Mouse (Mus musculus): ENCODE results near the gene Bex3. TPM values are rescaled to one million over a fixed set of nuclear protein-coding genes. Genes with fewer than 3 reads are reported as not detected.
"Not testable (repeated sequence)": the region's sequence is repeated elsewhere in the genome, so short reads cannot be mapped to it uniquely, and the experiment has no call there.

Gene Bex3
- polyA plus RNA-seq (2015; fragmentation: Nextera tagmentation; extraction: Ambion mirVana), result 441 and 452 TPM in 2 replicates

GRCm38 (mm10) chrX:136269743-136270392 lies at the start of gene Bex3:
Bex3 (plus strand) TSS chrX:136270253.
- ATAC-seq (ENCODE audit: low FRiP score, low TSS enrichment), result peak; percentile 96
- WGBS, result 56% methylated on average over 6 of the region's 30 CpGs
- peak within 1 kb of the TSS; percentile 46 for H3K4me2 ChIP-seq (replicated peaks; ENCODE audit: low read depth, low read length)
- H3K27ac ChIP-seq (ENCODE audit: low read length); H3K9me3 ChIP-seq (ENCODE audit: low read length); H3K27me3 ChIP-seq (ENCODE audit: insufficient read depth, low read length); H3K36me3 ChIP-seq (ENCODE audit: insufficient read depth, low read length); H3K4me1 ChIP-seq (ENCODE audit: insufficient read depth, low read length): not testable (repeated sequence)
- peak within 1 kb of the TSS; percentile 49 for H3K4me3 ChIP-seq (ENCODE audit: low read length)
- H3K9ac ChIP-seq (replicated peaks; ENCODE audit: low read length), result peak within 1 kb of the TSS; percentile 53

DNA sequence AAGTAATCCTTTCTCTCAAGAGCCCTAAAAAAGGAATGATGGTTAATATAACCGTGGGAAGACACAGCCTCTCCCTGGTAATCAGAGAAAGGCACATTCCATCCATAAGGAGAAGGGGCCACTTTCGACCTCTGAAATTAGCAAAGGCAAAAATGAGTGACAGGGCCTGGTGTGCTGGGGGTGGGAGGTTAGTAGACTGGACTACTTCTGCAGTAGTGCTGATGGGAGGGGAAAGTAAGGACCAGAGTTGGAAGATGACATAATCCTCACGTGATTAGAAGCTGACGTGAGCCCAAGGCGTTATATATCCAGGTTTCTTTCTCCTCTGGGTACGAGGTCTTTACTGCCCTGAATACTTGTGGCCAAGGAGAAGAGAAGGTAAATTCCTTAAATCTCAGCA lies 46.3 kb upstream of the Bex3 start:
- H3K4me1 ChIP-seq (ENCODE audit: insufficient read depth, low read length), result no peaks in the 10 kb centered on the region
- WGBS, result 67% methylated on average over 6 of the region's 6 CpGs
- peaks cover 7% of the 10 kb centered on the region; the same call in 1 of the 2 replicates for H3K27me3 ChIP-seq (ENCODE audit: insufficient read depth, low read length)
- H3K27ac ChIP-seq (ENCODE audit: low read length), result no peak overlapping the region
- no peaks in the 10 kb centered on the region for H3K36me3 ChIP-seq (ENCODE audit: insufficient read depth, low read length)
- no peaks in the 10 kb centered on the region for H3K9me3 ChIP-seq (ENCODE audit: low read length)
- ATAC-seq (ENCODE audit: low FRiP score, low TSS enrichment), result no peak
- H3K9ac ChIP-seq (replicated peaks; ENCODE audit: low read length), result no peak overlapping the region
- H3K4me3 ChIP-seq (ENCODE audit: low read length), result no peak overlapping the region
- H3K4me2 ChIP-seq (replicated peaks; ENCODE audit: low read depth, low read length), result no peak overlapping the region

GRCm38 (mm10) chrX:136227768-136228167 lies 42.3 kb upstream of the Bex3 start:
- H3K4me3 ChIP-seq (ENCODE audit: low read length), result no peak overlapping the region
- H3K27me3 ChIP-seq (ENCODE audit: insufficient read depth, low read length), result peaks cover 10% of the 10 kb centered on the region
- H3K9ac ChIP-seq (replicated peaks; ENCODE audit: low read length), result no peak overlapping the region
- H3K36me3 ChIP-seq (ENCODE audit: insufficient read depth, low read length), result no peaks in the 10 kb centered on the region
- 57% methylated on average over 5 of the region's 5 CpGs for WGBS
- no peaks in the 10 kb centered on the region for H3K4me1 ChIP-seq (ENCODE audit: insufficient read depth, low read length)
- no peaks in the 10 kb centered on the region for H3K9me3 ChIP-seq (ENCODE audit: low read length)
- no peak overlapping the region for H3K27ac ChIP-seq (ENCODE audit: low read length)
- H3K4me2 ChIP-seq (replicated peaks; ENCODE audit: low read depth, low read length), result no peak overlapping the region
- 0 out of 2 replicates have a peak, but pooled peaks have one; percentile 39 for ATAC-seq (ENCODE audit: low FRiP score, low TSS enrichment)

- Histone ChIP-seq H3K4me1 (ENCODE audit: insufficient read depth, low read length) (no peaks in the 10 kb centered on the region), H3K4me2 (replicated peaks; ENCODE audit: low read depth, low read length) (no peak overlapping the region), H3K27me3 (ENCODE audit: insufficient read depth, low read length) (peaks cover 2% of the 10 kb centered on the region; the same call in 1 of the 2 replicates), H3K36me3 (ENCODE audit: insufficient read depth, low read length) (no peaks in the 10 kb centered on the region), H3K9ac (replicated peaks; ENCODE audit: low read length) (no peak overlapping the region), H3K27ac (ENCODE audit: low read length) (no peak overlapping the region), H3K9me3 (ENCODE audit: low read length) (no peaks in the 10 kb centered on the region), H3K4me3 (ENCODE audit: low read length) (no peak overlapping the region)
- ATAC-seq (ENCODE audit: low FRiP score, low TSS enrichment), result no peak
- 56% methylated on average over 3 of the region's 3 CpGs for WGBS
Observed at GRCm38 (mm10) chrX:136238118-136238517, 31.9 kb upstream of the Bex3 start.

DNA sequence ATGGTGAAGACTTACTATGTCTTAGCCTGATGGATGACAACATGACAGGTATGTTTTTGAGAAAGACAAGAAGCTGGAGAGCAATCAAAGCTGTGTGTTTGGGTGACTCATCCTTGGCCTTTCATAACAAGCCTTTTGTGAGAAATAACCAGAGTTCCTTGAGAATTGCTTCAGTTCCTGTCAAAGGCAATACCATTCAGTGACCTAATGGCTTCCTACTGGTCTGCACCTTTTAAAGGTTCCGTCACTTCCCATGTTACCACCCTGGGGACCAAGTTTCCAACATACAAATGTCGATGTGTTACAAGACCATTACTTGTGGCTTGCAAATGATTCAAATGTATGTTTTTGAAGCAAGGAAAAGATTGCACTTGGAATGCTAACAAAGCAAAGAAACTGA lies 26.9 kb upstream of the Bex3 start:
- H3K4me3 ChIP-seq (ENCODE audit: low read length), result no peak overlapping the region
- no peak overlapping the region for H3K27ac ChIP-seq (ENCODE audit: low read length)
- H3K9ac ChIP-seq (replicated peaks; ENCODE audit: low read length), result no peak overlapping the region
- no peak for ATAC-seq (ENCODE audit: low FRiP score, low TSS enrichment)
- H3K4me1 ChIP-seq (ENCODE audit: insufficient read depth, low read length), result no peaks in the 10 kb centered on the region
- 84% methylated on average over 2 of the region's 2 CpGs for WGBS
- H3K4me2 ChIP-seq (replicated peaks; ENCODE audit: low read depth, low read length), result no peak overlapping the region
- peaks cover 7% of the 10 kb centered on the region; the same call in 1 of the 2 replicates for H3K36me3 ChIP-seq (ENCODE audit: insufficient read depth, low read length)
- H3K9me3 ChIP-seq (ENCODE audit: low read length), result no peaks in the 10 kb centered on the region
- 0 out of 2 replicates have a peak, but pooled peaks cover 2% of the 10 kb centered on the region for H3K27me3 ChIP-seq (ENCODE audit: insufficient read depth, low read length)

DNA sequence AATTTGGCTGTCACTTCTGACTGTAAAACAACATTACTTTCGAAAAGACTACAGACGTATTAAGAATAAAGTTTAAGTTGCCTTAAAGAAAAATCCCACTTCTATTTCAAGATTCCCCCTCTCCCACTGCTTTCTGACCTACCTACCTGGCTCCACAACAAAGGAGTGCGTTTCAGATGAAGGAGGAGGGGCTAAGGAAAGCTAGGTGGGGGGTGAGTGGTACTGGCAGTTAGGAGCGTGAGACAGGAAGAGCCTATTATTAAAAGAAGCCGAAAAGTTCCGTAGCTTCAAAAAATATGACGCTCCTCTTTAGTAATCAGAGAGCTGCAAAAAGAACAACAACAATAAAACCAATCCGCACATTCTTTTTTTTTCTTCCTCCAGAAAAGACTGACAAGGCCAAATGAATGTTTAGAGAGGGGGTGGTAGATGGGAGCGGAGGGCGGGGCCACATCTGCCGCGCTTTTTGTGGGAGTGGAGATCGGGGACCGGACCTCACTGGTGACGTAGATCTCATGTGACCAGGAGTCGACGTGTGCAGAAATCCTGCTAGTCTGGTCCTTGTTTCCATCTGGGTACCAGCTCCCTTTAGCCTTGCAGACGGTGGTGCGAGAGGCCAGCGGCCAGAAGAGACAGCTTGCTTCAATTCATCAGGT lies 25.4 kb upstream of the Bex3 start, which contains the start of gene Tceal9:
Gene Tceal9, plus strand, starts transcription at position 506 of the 656 bp plus-strand sequence.
- Histone ChIP-seq H3K36me3 (ENCODE audit: insufficient read depth, low read length) (peaks cover 7% of the 10 kb centered on the region; the same call in 1 of the 2 replicates), H3K27ac (ENCODE audit: low read length) (peak within 1 kb of the TSS; percentile 85), H3K4me3 (ENCODE audit: low read length) (peak within 1 kb of the TSS; percentile 67), H3K27me3 (ENCODE audit: insufficient read depth, low read length) (peaks cover 5% of the 10 kb centered on the region; the same call in 1 of the 2 replicates), H3K9me3 (ENCODE audit: low read length) (no peaks in the 10 kb centered on the region), H3K4me1 (ENCODE audit: insufficient read depth, low read length) (no peaks in the 10 kb centered on the region), H3K9ac (replicated peaks; ENCODE audit: low read length) (peak within 1 kb of the TSS; percentile 84), H3K4me2 (replicated peaks; ENCODE audit: low read depth, low read length) (peak within 1 kb of the TSS; percentile 47)
- WGBS, result 17% methylated on average over 20 of the region's 20 CpGs
- ATAC-seq (ENCODE audit: low FRiP score, low TSS enrichment), result peak; percentile 95

DNA sequence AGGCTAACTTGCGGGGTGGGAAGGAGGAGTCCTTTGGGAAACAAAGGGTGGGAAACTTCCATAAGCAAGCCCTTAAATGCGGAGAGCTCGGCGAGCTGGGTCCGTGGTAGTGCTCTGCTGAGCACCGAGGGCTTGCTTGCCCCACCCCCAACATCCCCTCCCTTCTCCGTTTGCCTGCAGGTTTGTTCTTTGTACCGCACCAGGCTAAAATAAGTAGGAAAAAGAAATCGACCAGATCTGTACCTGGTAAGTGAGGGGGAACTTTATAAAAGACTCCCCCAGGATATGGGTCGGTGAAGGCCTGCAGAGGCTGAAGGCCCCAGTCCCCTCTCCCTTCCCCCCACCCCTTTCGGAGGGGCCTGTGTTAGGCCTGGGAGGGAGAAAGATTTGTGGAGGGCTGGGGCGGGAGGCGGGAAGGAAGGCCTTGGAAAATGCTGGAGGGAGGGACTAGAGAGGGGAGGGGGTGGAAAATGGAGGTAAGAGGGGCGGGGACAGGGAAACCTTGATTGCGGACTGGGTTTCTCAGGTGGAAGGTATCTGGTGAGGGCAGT lies 24.5 kb upstream of the Bex3 start:
- H3K27me3 ChIP-seq (ENCODE audit: insufficient read depth, low read length), result peaks cover 5% of the 10 kb centered on the region; the same call in 1 of the 2 replicates
- H3K4me2 ChIP-seq (replicated peaks; ENCODE audit: low read depth, low read length), result peak overlapping the region; percentile 47
- H3K27ac ChIP-seq (ENCODE audit: low read length), result peak overlapping the region; percentile 85
- no peaks in the 10 kb centered on the region for H3K4me1 ChIP-seq (ENCODE audit: insufficient read depth, low read length)
- peak overlapping the region; percentile 67 for H3K4me3 ChIP-seq (ENCODE audit: low read length)
- H3K9me3 ChIP-seq (ENCODE audit: low read length), result no peaks in the 10 kb centered on the region
- peaks cover 7% of the 10 kb centered on the region; the same call in 1 of the 2 replicates for H3K36me3 ChIP-seq (ENCODE audit: insufficient read depth, low read length)
- WGBS, result 25% methylated on average over 14 of the region's 15 CpGs
- peak overlapping the region; percentile 84 for H3K9ac ChIP-seq (replicated peaks; ENCODE audit: low read length)
- ATAC-seq (ENCODE audit: low FRiP score, low TSS enrichment), result peak; percentile 87

DNA sequence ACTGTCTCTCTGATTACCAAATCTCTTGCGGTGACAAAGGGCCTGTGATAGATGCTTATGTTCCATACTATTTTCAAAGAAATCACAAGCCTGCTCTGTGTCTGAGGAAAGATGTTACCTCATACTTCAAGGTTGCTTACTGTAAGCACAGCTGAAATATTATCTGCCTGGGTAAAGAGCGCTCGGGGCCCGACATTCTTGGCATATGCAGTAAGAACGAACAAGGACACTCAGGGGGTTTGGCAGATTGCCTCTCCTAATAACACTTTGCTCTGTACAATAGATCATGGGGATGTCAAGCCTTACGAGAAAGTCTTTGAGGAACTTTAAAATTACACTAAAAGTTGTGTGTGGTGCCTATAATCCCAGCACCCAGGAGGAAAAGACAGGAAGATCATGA lies 21.2 kb upstream of the Bex3 start:
- 67% methylated on average over 6 of the region's 6 CpGs for WGBS
- Histone ChIP-seq H3K27me3 (ENCODE audit: insufficient read depth, low read length) (peaks cover 3% of the 10 kb centered on the region; the same call in 1 of the 2 replicates), H3K36me3 (ENCODE audit: insufficient read depth, low read length) (peaks cover 7% of the 10 kb centered on the region; the same call in 1 of the 2 replicates), H3K4me3 (ENCODE audit: low read length) (no peak overlapping the region), H3K9me3 (ENCODE audit: low read length) (no peaks in the 10 kb centered on the region), H3K4me2 (replicated peaks; ENCODE audit: low read depth, low read length) (no peak overlapping the region), H3K9ac (replicated peaks; ENCODE audit: low read length) (no peak overlapping the region), H3K4me1 (ENCODE audit: insufficient read depth, low read length) (no peaks in the 10 kb centered on the region), H3K27ac (ENCODE audit: low read length) (no peak overlapping the region)
- no peak for ATAC-seq (ENCODE audit: low FRiP score, low TSS enrichment)

- no peaks in the 10 kb centered on the region for H3K9me3 ChIP-seq (ENCODE audit: low read length)
- 66% methylated on average over 7 of the region's 7 CpGs for WGBS
- H3K4me3 ChIP-seq (ENCODE audit: low read length), result no peak overlapping the region
- H3K27ac ChIP-seq (ENCODE audit: low read length), result no peak overlapping the region
- H3K36me3 ChIP-seq (ENCODE audit: insufficient read depth, low read length), result peaks cover 7% of the 10 kb centered on the region; the same call in 1 of the 2 replicates
- no peaks in the 10 kb centered on the region for H3K4me1 ChIP-seq (ENCODE audit: insufficient read depth, low read length)
- ATAC-seq (ENCODE audit: low FRiP score, low TSS enrichment), result no peak
- no peak overlapping the region for H3K9ac ChIP-seq (replicated peaks; ENCODE audit: low read length)
- peaks cover 5% of the 10 kb centered on the region; the same call in 1 of the 2 replicates for H3K27me3 ChIP-seq (ENCODE audit: insufficient read depth, low read length)
- H3K4me2 ChIP-seq (replicated peaks; ENCODE audit: low read depth, low read length), result no peak overlapping the region
Observed at GRCm38 (mm10) chrX:136249671-136250070, 20.4 kb upstream of the Bex3 start.
